Mouse (Mus musculus) megakaryocyte, embryonic 14.5 days (primary cell): ENCODE results near the gene 2010109A12Rik. TPM values are rescaled to one million over a fixed set of nuclear protein-coding genes. Genes with fewer than 3 reads are reported as not detected.

Experiments used
- H3K27me3 ChIP-seq: replicated peaks from 2 replicates; pipeline ENCODE3; 2012; ENCODE audit warnings: inconsistent platforms
- H3K36me3 ChIP-seq: replicated peaks from 2 replicates; pipeline ENCODE3; 2012; ENCODE audit warnings: low read length, inconsistent platforms, mixed read lengths
- H3K4me1 ChIP-seq: 2 replicates; pipeline ENCODE4 v1.6.1; 2012; ENCODE audit warnings: inconsistent platforms
- H3K4me3 ChIP-seq: replicated peaks from 2 replicates; pipeline ENCODE3; 2012; ENCODE audit warnings: moderate library complexity, mild to moderate bottlenecking, inconsistent platforms
- H3K9me3 ChIP-seq: 2 replicates; pipeline ENCODE4 v1.6.1; 2012; ENCODE audit warnings: inconsistent platforms
- FLI1 ChIP-seq: IDR thresholded peaks from 2 replicates; pipeline ENCODE4 v1.6.1; 2012; ENCODE audit warnings: low read length, inconsistent platforms, mixed read lengths
- GATA1 ChIP-seq: IDR thresholded peaks from 3 replicates; pipeline ENCODE4 v1.6.1; 2012; ENCODE audit warnings: mixed read lengths, low read length, inconsistent platforms, borderline replicate concordance
- polyA plus RNA-seq: library from polyadenylated mRNA; stranded (reverse); fragments of >175 nt; gene quantifications from 2 replicates; pipeline ENCODE4 v1.2.3, GENCODE M21; 2012; ENCODE audit warnings: low replicate concordance; ENCODE audit not compliant: insufficient read depth

2010109A12Rik gene
- polyA plus RNA-seq, 1 experiment = 1.1 TPM

DNA sequence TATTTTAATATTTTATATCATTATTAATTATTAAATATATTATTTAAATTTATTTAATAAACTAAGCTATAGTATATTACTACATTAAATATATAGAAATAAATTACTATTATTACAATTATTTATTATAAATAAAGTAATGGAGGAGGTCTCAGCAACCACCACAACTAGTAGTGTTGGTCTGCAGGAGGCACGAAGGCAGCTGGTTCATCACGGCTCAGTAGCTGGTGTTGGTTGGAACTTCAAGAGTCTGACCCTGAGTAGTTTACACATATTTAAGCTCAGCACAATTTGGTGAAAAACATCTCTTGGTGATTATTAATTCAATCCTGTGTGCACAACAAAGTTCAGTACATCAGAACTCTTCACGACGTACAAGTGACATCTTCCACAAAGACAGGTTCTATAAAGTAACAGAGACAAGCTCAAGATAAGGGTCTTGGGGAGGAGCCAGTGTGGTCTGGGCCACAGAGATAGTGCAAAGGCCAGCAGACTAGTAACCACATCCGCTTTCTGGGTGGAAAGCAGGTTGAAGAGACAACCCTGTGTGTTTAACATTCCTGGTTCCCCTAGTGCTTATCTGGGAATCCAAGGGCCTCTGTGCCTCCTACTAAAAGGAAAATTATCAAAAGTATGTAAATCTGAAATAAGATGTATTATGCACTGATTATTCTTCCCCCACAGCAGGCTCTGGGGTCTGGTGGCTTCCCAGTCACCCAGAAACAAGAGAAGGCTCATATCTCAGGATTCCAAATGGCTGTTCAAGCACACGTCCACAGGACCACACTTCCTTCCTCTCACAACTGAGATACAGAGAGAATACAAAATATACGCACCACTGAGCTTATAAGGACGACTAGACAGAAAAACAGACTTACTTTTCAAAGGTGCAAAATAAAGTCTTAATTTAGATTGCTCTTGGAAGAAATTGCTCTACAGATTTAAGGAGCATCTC lies 33.5 kb downstream of the 2010109A12Rik start:
- Histone ChIP-seq H3K4me3 (peak overlapping the region; percentile 67), H3K27me3 (no peaks in the 10 kb centered on the region), H3K36me3 (peaks cover 3% of the 10 kb centered on the region), H3K4me1 (peaks cover 79% of the 10 kb centered on the region), H3K9me3 (0 out of 2 replicates have a peak, but pooled peaks cover 5% of the 10 kb centered on the region)
- TF ChIP-seq FLI1 (no peak), GATA1 (peak; percentile 71; the same call in 1 of the 3 replicates)

DNA sequence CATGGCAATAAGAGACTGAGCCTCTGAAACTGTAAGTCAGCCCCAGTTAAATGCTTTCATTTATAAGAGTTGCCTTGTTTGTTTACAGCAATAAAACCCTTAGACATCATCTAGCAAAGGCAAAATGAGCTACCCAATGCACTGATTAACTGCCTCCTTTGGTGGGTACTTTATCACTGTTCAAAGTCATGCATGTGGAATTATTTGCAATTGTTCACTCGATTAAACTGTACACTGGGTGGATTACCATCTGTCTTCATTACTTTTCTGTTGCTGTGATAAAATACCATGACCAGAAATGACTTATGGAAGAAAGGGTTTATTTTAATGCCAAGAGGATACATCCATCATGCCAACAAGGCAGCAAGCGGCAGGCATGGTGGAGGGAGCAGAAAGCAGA lies 39.0 kb downstream of the 2010109A12Rik start:
- peaks cover 3% of the 10 kb centered on the region for H3K36me3 ChIP-seq
- no peak overlapping the region for H3K4me3 ChIP-seq
- no peaks in the 10 kb centered on the region for H3K27me3 ChIP-seq
- 0 out of 2 replicates have a peak, but pooled peaks cover 5% of the 10 kb centered on the region for H3K9me3 ChIP-seq
- peaks cover 54% of the 10 kb centered on the region for H3K4me1 ChIP-seq
- TF ChIP-seq FLI1 (no peak), GATA1 (no peak)

DNA sequence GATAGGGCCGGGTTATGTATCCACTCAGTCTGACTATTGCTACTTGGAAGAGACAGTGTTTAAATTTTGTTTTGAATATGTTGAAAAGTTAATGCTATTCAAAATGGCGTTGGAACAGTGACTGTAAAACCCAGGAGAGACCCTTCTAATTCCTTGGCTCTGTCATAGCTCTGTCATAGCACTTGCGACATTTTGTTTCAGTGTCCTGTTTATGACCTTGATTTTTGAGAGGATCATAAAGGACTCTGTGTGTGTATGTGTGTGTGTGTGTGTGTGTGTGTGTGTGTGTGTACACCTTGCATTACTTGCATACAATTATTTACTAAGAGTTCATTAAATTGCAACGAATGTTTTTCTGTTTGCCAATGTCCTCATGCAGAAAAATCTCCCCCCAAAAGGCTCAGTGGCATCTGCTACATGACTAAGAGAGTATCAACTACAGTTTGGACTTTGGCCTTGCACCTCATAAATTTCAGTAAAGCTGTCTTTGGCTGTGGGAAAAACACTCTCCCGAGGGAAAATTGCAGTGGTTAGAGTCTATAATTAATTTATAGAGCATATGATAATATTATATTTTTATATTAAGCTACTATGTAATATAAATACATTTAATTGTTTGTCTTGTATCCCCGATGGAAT lies 43.7 kb downstream of the 2010109A12Rik start:
- TF ChIP-seq FLI1 (no peak), GATA1 (no peak)
- peaks cover 6% of the 10 kb centered on the region for H3K36me3 ChIP-seq
- H3K27me3 ChIP-seq = no peaks in the 10 kb centered on the region
- peaks cover 6% of the 10 kb centered on the region for H3K4me1 ChIP-seq
- H3K9me3 ChIP-seq = peaks cover 7% of the 10 kb centered on the region; the same call in 1 of the 2 replicates
- H3K4me3 ChIP-seq = no peak overlapping the region

DNA sequence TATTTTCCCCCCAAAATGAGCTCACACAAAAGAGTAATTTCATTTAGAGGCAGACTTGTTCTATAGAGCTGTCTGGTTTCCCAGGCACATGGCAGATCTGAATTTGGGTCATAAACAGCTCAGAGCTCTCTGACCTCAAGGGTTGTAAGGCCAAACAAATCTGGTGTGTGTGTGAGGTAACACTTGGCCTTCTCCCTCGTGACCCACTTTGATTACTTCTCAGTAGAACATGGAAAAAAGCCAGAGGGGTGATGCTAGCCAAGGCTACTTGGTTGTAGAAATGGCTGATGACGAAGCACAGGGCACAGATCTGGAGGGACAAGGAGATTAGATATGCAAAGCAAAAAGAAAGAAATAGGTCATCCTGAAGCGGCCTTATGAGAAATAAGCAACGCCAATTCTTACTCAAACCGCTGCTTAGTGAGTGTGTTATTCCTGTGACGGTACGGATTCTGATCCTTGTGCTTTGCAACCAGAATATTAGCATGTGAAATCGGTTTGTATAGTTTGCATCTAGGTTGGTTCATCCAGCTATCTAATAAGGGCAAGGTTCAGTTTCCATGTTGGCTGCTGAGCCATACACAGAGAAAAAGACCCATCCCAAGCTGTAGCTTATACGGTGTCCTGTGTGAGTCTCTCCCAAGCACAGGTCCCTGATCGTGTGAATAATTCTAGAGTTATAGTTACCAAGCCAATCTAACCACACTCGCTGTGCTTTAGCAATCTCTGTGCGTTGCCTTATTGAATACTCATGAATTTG lies 44.9 kb downstream of the 2010109A12Rik start:
- no peak overlapping the region for H3K4me3 ChIP-seq
- H3K27me3 ChIP-seq = no peaks in the 10 kb centered on the region
- H3K4me1 ChIP-seq = no peaks in the 10 kb centered on the region; the same call in 1 of the 2 replicates
- H3K9me3 ChIP-seq = peaks cover 7% of the 10 kb centered on the region; the same call in 1 of the 2 replicates
- no peak for TF ChIP-seq FLI1
- TF ChIP-seq GATA1 = no peak
- H3K36me3 ChIP-seq = peaks cover 6% of the 10 kb centered on the region

DNA sequence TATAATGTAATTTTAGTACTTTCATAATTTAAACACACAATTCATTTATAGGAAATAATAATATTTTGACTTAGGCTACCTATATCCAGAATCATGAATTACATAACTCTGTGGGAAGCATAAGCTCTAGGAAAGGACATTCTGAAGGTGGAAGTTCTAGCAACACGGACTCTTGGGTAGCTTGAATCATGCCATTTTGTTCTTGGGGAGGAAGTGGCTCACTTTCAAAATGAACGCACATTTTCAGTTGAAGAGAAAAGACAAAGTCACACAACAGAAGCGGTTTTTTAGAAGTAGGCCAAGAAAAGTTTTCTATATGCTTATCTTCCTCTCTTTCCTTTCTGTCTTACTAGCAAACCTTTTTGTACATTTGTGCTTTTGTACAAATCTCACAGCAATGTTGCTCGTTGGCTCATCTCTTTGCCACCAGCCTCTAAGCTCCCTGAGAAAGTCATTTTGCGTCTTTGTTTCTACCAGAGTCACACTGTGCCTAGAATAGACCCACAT lies 49.5 kb downstream of the 2010109A12Rik start:
- peaks cover 8% of the 10 kb centered on the region for H3K4me1 ChIP-seq
- TF ChIP-seq GATA1 (no peak), FLI1 (no peak)
- no peak overlapping the region for H3K4me3 ChIP-seq
- H3K36me3 ChIP-seq = peaks cover 6% of the 10 kb centered on the region
- peaks cover 7% of the 10 kb centered on the region; the same call in 1 of the 2 replicates for H3K9me3 ChIP-seq
- no peaks in the 10 kb centered on the region for H3K27me3 ChIP-seq

DNA sequence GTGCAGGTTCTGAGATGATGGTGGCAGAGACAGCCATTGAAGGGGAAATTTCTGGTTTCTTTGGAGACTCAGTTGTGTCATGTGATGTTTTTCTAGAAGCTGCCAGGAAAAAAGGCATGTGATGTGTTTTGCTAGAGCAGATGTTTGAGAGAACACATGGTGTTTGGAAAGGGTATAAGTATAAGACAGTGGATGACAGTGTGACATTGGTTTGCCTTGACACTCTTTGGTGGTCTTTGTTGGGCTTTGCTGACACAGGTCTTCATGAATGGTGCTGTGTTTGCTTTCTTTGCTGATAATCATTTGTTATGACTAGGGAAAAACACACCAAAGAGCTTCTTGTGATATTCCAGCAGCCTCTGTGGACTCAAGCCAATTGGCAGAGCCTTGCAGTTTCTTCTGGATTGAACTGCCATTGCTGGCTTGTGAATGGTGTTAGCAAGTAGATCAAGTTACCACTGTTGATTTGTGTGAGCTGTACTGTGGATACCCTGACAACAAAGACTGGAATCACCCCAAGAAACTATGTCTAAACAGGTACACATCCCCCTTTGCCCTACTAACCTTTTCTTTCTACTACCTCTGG lies 50.6 kb downstream of the 2010109A12Rik start:
- Histone ChIP-seq H3K4me1 (peaks cover 15% of the 10 kb centered on the region), H3K27me3 (no peaks in the 10 kb centered on the region), H3K36me3 (peaks cover 6% of the 10 kb centered on the region), H3K4me3 (no peak overlapping the region), H3K9me3 (peaks cover 7% of the 10 kb centered on the region; the same call in 1 of the 2 replicates)
- TF ChIP-seq GATA1 (no peak), FLI1 (no peak)

DNA sequence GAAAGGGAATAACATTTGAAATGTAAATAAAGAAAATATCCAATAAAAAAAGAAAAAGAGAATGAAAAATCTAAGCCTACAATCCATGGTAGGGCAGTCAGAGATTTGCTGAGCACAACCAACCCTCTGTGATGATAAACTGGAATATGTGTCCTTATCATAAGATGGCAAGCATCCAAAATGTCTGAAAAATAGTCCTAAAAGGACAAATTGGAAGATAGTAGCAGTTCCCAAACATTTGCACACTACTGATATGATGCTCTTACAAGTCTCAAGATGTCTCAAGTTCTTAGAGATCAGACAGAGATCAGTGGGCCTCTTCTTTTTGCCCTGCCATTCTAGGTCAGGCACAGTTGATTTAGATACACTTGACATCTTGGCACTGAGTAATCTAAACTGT lies 53.0 kb downstream of the 2010109A12Rik start:
- Histone ChIP-seq H3K4me3 (no peak overlapping the region), H3K36me3 (peaks cover 6% of the 10 kb centered on the region), H3K9me3 (peaks cover 6% of the 10 kb centered on the region; the same call in 1 of the 2 replicates), H3K4me1 (peaks cover 39% of the 10 kb centered on the region), H3K27me3 (no peaks in the 10 kb centered on the region)
- no peak for TF ChIP-seq FLI1
- TF ChIP-seq GATA1 = no peak

DNA sequence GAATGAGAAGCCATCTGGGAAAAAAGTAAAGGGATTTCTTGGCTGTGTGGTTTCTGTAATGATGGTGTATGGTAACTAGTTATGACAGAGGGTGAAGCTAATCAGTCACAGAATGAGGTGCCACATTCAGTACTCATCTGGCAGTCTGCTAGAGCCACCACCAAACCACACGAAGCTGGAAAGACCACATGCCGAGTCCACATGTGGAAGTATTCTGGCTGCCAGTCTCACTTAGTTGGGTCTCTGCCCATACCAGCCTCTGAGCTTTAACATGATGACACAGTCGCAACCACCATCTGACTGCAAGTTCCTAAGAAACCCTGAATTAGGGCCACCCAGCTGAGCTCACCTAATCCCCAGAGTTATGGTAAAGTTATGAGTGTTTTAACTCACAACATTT lies 54.7 kb downstream of the 2010109A12Rik start:
- peaks cover 56% of the 10 kb centered on the region for H3K4me1 ChIP-seq
- H3K36me3 ChIP-seq = no peaks in the 10 kb centered on the region
- H3K27me3 ChIP-seq = no peaks in the 10 kb centered on the region
- H3K9me3 ChIP-seq = no peaks in the 10 kb centered on the region
- TF ChIP-seq FLI1 = no peak
- no peak for TF ChIP-seq GATA1
- no peak overlapping the region for H3K4me3 ChIP-seq

DNA sequence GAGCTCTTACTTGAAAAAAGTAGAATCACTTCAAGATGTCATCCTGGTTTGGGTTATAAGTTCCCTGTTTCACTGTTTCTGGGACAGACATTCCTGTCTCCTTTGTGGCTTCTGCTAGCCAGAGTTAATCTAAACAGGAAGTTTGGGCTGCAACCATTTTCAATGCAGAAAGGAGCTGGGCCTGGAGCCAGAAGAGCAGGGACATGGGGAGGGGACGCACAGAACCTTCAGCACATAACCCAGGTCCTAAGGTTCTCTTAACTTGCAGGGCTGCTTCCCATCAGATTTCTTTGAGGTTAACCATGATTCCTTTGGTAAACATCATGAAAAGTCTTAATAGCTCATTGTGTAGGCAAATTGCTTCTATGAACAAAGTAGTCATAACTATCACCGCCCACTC lies 56.4 kb downstream of the 2010109A12Rik start:
- Histone ChIP-seq H3K36me3 (no peaks in the 10 kb centered on the region), H3K4me1 (peaks cover 53% of the 10 kb centered on the region), H3K27me3 (no peaks in the 10 kb centered on the region), H3K9me3 (no peaks in the 10 kb centered on the region), H3K4me3 (peak overlapping the region; percentile 12)
- TF ChIP-seq FLI1 = no peak

Other genes with a start within 250 kb of the 2010109A12Rik start
- gene Sowahb, start 161.5 kb upstream of the 2010109A12Rik start, polyA plus RNA-seq = 0.09 TPM in 1 of 2 replicates, not detected in the other
- 8.9 and 29.8 TPM in 2 replicates for gene Sept11, start 113.1 kb upstream of the 2010109A12Rik start, polyA plus RNA-seq
- gene Ccni, start within 50 bp of the 2010109A12Rik start, polyA plus RNA-seq = 70.2 and 148 TPM in 2 replicates
- 6.6 and 37.5 TPM in 2 replicates for gene Ccng2, start 60.7 kb downstream of the 2010109A12Rik start, polyA plus RNA-seq